Mouse (Mus musculus): ENCODE results near the gene Tmem183a. TPM values are rescaled to one million over a fixed set of nuclear protein-coding genes. Genes with fewer than 3 reads are reported as not detected.
A peak's percentile ranks its signal among the peaks of the same experiment; 100 is the strongest.

Gene Tmem183a
- polyA plus RNA-seq, 1 experiment, result 111 TPM

- TF ChIP-seq POLR2A (IDR thresholded peaks at IDR 0.05; ENCODE audit: borderline replicate concordance, extremely low read depth, insufficient read depth, insufficient read length, poor library complexity, severe bottlenecking) (no peak), CTCF (IDR thresholded peaks at IDR 0.05; ENCODE audit: borderline replicate concordance, extremely low read depth, insufficient read depth, insufficient read length) (no peak)
- peak; percentile 96 for DNase-seq (ENCODE audit: low read depth)
Observed at GRCm38 (mm10) chr1:134344005-134344950, 17.5 kb downstream of the Tmem183a start.

DNA sequence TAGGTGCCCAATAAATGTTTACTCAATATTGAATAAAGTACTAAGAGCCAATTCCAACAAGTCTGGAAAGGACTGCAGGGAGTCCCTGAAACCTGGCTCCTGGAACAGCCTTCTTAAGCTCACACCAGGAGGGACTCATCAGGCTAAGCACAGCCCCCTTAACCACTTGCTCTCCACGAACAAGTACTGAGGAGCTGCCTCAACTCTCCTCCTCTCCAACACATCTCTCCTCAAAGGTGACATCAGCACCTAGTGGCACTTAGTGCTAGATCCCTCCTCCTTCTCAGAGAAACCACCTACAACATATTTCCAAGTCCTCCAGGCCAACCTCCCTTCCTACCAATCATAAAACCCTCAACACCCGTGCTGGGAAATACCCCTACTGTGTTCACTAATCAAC lies 18.2 kb downstream of the Tmem183a start:
- peak; percentile 37 for DNase-seq (ENCODE audit: low read depth)

DNA sequence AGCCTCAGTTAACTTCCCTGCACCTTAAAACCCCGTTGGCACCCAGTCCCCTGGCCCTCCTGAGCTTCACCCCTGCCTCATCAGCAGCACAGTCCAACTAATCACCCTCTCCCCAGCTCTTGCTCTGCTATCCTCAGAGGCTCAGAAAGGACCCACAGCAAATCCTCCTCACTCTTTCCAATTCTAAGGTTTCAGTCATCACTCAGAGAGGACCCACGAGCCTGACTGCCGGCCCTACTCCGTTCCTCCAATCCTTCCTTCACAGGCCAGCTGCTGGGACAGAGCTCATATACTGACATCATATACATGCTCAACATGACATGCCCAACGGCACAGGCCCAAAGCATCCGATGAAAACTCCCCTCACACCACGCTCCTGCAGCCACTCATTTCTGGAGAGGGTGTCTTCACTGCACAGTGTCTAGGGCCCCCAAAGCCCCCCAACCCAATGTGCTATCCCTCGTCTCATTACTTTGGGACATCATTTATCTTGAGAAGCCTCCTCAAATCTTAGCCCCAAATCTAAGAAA lies 18.9 kb downstream of the Tmem183a start:
- TF ChIP-seq CTCF (IDR thresholded peaks at IDR 0.05; ENCODE audit: borderline replicate concordance, extremely low read depth, insufficient read depth, insufficient read length), result no peak
- no peak for TF ChIP-seq POLR2A (IDR thresholded peaks at IDR 0.05; ENCODE audit: borderline replicate concordance, extremely low read depth, insufficient read depth, insufficient read length, poor library complexity, severe bottlenecking)
- DNase-seq (ENCODE audit: low read depth), result no peak

More for the DNA sequence above, 18.2 kb downstream of the Tmem183a start:
- TF ChIP-seq POLR2A (IDR thresholded peaks at IDR 0.05; ENCODE audit: borderline replicate concordance, extremely low read depth, insufficient read depth, insufficient read length, poor library complexity, severe bottlenecking) (no peak), CTCF (IDR thresholded peaks at IDR 0.05; ENCODE audit: borderline replicate concordance, extremely low read depth, insufficient read depth, insufficient read length) (no peak)

- DNase-seq (ENCODE audit: low read depth), result no peak
- no peak for TF ChIP-seq POLR2A (IDR thresholded peaks at IDR 0.05; ENCODE audit: borderline replicate concordance, extremely low read depth, insufficient read depth, insufficient read length, poor library complexity, severe bottlenecking)
- TF ChIP-seq CTCF (IDR thresholded peaks at IDR 0.05; ENCODE audit: borderline replicate concordance, extremely low read depth, insufficient read depth, insufficient read length), result no peak
Observed at GRCm38 (mm10) chr1:134342278-134342664, 19.5 kb downstream of the Tmem183a start.

DNA sequence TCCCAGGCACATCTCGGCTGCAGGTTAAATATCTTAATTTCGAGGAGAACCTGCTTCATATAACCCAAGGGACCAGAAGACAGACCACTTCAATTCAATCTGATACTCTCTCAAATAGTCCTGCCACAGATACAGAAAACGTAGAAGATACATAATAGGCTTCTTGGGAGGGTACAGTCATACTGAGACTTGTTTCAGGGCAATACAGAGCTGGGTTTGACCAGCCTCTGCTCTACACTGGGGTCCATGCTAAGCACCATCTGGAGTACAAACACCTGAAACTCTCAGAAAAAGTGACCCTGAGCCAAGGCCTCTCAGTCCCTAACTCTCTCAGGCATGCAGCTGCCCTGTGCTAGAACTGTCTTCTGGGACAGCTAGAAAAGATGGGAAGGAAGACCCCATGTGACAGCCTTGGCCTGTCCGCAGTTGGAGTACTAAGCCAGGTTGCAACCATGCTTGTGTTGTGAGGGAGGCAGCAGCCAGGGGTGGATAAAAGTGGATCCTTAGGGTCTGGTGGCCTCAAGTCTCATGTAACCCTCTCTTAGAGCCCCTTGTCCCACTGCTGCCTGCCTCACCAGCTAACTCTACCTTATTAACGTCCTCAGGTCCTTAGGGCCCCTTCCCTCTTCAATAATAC lies 20.0 kb downstream of the Tmem183a start:
- TF ChIP-seq POLR2A (IDR thresholded peaks at IDR 0.05; ENCODE audit: borderline replicate concordance, extremely low read depth, insufficient read depth, insufficient read length, poor library complexity, severe bottlenecking) (no peak), CTCF (IDR thresholded peaks at IDR 0.05; ENCODE audit: borderline replicate concordance, extremely low read depth, insufficient read depth, insufficient read length) (no peak)
- DNase-seq (ENCODE audit: low read depth), result no peak

DNA sequence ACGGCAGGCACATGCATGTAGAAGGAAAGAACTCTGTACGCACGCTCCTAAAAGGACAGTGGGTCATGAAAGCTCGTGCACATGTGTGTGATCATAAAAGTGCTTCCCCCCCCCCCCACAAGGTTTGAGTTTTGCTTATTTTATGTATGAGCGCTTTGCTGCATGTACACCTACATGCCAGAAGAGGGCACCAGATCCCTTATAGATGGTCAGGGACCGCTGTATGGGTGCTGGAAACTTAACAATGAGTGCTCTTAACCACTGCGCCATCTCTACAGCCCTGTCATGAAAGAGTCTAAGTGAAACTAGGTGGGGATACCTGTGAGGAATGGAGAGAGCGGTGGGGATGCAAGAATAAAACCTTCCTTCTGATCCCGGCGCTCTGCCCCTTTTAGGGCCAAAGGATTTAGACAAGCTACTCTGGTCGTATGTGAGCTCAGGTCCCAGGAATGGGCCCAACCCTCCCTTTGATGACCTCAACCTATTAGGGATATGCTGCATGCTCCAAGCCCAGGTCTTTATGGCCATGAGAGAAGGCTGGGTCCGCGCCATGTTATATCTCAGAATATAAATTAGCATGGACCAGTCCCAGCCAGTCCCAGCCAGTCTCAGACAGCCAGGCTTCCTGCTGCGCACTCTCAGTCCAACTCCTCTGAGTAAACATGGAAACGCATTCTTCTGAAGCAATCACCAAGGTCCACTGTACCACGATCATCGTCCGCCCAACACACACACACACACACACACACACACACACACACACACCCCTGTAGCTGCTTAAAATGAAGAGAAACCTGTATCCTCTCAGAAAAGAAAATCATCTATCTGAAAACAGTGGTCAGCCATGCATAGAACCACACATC lies 21.8 kb downstream of the Tmem183a start:
- TF ChIP-seq POLR2A (IDR thresholded peaks at IDR 0.05; ENCODE audit: borderline replicate concordance, extremely low read depth, insufficient read depth, insufficient read length, poor library complexity, severe bottlenecking) (no peak), CTCF (IDR thresholded peaks at IDR 0.05; ENCODE audit: borderline replicate concordance, extremely low read depth, insufficient read depth, insufficient read length) (no peak; the same call in 1 of the 2 replicates)
- DNase-seq (ENCODE audit: low read depth), result no peak

GRCm38 (mm10) chr1:134339162-134339561 lies 22.6 kb downstream of the Tmem183a start:
- TF ChIP-seq POLR2A (IDR thresholded peaks at IDR 0.05; ENCODE audit: borderline replicate concordance, extremely low read depth, insufficient read depth, insufficient read length, poor library complexity, severe bottlenecking), result no peak
- TF ChIP-seq CTCF (IDR thresholded peaks at IDR 0.05; ENCODE audit: borderline replicate concordance, extremely low read depth, insufficient read depth, insufficient read length), result no peak
- no peak for DNase-seq (ENCODE audit: low read depth)

DNA sequence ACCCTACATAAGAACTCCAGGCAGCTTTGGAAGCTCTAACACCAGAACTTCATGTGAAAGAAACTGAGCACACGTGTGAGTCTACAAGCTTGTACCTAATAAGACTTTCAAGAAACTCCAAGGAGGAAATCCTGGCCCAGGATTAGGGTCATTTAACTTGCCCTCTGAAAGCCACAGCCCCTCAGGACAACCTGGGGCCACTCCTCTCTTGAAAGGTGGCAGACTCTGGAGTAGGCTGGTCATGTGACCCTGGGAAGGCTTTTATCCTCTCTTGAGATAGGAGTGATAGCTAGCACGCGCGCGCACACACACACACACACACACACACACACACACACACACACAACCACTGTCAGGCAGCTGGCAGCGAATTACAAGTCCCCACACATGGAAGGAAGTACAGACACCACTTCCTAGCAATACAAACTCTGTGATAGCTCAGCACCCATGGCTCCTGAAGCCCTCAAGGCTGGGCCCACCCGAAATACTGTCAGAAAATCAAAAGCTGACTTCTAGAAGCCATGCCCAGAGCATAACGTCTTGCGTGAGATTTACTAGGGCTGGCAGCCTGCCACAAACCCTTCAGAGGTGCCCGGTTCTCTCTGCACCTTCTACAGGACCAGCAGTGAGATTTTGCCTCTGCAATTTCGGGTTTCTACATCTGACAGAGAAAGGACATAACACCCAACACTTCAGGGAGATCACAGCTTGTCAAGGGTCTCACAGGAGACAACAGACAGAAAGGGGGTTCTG lies 24.6 kb downstream of the Tmem183a start:
- no peak for DNase-seq (ENCODE audit: low read depth)
- TF ChIP-seq POLR2A (IDR thresholded peaks at IDR 0.05; ENCODE audit: borderline replicate concordance, extremely low read depth, insufficient read depth, insufficient read length, poor library complexity, severe bottlenecking) (no peak), CTCF (IDR thresholded peaks at IDR 0.05; ENCODE audit: borderline replicate concordance, extremely low read depth, insufficient read depth, insufficient read length) (no peak)

DNA sequence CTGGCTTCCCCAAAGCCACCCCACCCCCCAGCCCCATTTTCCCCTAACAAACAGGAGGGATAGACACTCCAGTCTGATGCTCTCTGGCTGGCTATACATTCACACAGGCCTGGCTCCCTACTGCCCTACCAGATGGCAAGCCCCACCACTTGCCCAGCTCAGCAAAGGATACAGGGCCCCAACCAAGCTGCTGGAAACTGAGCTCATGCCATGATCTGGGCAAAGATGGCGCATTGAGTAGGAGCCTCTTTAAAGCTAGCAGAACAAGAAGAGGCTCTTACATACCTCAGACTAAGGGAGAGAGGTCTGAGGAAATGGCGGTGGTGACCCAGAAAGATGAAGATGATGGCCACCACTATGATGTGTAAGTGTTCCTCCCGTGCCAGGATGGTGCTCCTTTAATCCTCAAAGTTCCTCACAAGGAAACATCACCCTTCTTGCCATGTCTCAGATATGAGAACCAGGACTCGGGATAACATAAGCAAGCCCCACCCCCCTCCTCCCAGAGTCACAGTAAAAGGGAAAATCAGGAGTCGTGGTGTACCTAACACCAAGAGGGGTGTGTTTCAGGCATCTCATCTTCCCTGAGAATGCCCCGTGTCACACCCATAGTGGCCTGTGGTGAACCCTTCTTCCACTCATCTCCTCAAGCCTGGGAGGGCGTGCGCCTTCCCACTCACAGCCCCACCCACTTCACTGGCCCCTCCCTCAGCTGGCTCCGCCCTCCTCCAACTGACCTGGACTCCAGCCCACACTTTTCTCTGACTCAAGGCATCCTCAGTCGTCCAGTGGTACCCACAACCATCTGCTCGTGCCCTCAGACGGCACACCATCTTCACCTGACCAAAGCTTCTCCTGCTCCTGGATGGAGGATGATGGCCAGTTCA lies 25.6 kb downstream of the Tmem183a start:
- TF ChIP-seq POLR2A (IDR thresholded peaks at IDR 0.05; ENCODE audit: borderline replicate concordance, extremely low read depth, insufficient read depth, insufficient read length, poor library complexity, severe bottlenecking) (no peak), CTCF (IDR thresholded peaks at IDR 0.05; ENCODE audit: borderline replicate concordance, extremely low read depth, insufficient read depth, insufficient read length) (no peak)
- no peak for DNase-seq (ENCODE audit: low read depth)
